Mouse (Mus musculus) bone marrow, adult 2 months (tissue): ENCODE data around the gene Tcf12.

ENCODE experiments used
- CTCF ChIP-seq: fragments of 200-500 bp; IDR thresholded peaks from 2 replicates; pipeline ENCODE4 v1.5.1; 2011; ENCODE audit warnings: low read length, control low read depth; ENCODE audit not compliant: control insufficient read depth, insufficient read depth
- POLR2A ChIP-seq: fragments of 200-500 bp; IDR thresholded peaks from 2 replicates; pipeline ENCODE4 v1.6.1; 2011; ENCODE audit warnings: low read depth, mild to moderate bottlenecking, control low read depth, low read length, borderline replicate concordance; ENCODE audit not compliant: control insufficient read depth

GRCm38 (mm10) chr9:71827371-71827770 is 284.3 kb downstream of the Tcf12 start:
- TF ChIP-seq POLR2A: no peak
- no peak for TF ChIP-seq CTCF
